ENCODE assay signal across 26 mouse cellular contexts in the genomic region with DNA sequence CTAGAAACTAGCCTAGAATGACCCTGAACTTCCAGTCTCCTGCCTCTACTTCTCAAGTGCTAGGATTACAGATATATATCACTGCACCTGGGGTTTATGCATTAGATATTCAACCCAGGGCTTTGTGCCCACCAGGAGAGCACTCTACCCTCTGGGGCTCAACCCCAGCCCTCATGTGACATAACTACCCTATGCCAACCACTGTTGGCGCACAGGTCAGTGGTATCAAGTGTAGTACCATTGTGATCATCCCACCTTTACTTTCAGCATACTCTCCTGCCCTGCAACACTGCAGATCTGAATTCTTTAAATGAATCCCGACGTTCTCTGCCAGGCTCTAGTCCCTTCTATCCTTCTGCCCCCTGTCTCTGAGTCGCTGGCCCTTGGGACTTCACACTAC. TPM values are rescaled to one million over a fixed set of nuclear protein-coding genes. Genes with fewer than 3 reads are reported as not detected.
"Had no signal": no experiment of that assay in that cellular context is flagged by ENCODE, and none has a peak within 500 bp of the region (broad histone marks: within the 10 kb centered on the region; RNA-seq: fewer than 3 reads in every experiment).

No protein-coding gene starts in this region.

- DNase-seq: kidney, adult 2 months; kidney, postnatal 25 days; layer of hippocampus, postnatal 36 days; liver, postnatal 0 days; lung, embryonic 14.5 days; thymus, adult 18-20 months; thymus, postnatal 36 days had no signal

- H3K27ac ChIP-seq: kidney, postnatal 0 days; layer of hippocampus, adult 2 months; left cerebral cortex, adult 2 months; limb, embryonic 12.5 days; limb, embryonic 15.5 days; liver, embryonic 14.5 days; macrophage had no signal

- H3K4me2 ChIP-seq: limb, embryonic 12.5 days; limb, embryonic 15.5 days; liver, embryonic 11.5 days; lung, embryonic 14.5 days had no signal

- ATAC-seq: intestine, postnatal 0 days; liver, postnatal 0 days; lung, postnatal 0 days had no signal

- H3K36me3 ChIP-seq: limb, embryonic 12.5 days; limb, embryonic 15.5 days; midbrain, embryonic 15.5 days had no signal

- H3K9me3 ChIP-seq: limb, embryonic 12.5 days; limb, embryonic 15.5 days; midbrain, embryonic 15.5 days had no signal

- H3K4me3 ChIP-seq: layer of hippocampus, adult 2 months; left cerebral cortex, adult 2 months; limb, embryonic 12.5 days; limb, embryonic 15.5 days; midbrain, embryonic 15.5 days; myocyte had no signal

- H3K27me3 ChIP-seq: limb, embryonic 12.5 days; limb, embryonic 15.5 days; midbrain, embryonic 15.5 days had no signal

- H3K9ac ChIP-seq: limb, embryonic 12.5 days; limb, embryonic 15.5 days; liver, embryonic 14.5 days; liver, postnatal 0 days; lung, embryonic 14.5 days; midbrain, embryonic 15.5 days had no signal

RNA-seq across cellular contexts. Expression of a gene that starts 11.0 kb away (rescaled TPM):
- polyA plus RNA-seq: intestine, postnatal 0 days; kidney, adult 2 months; kidney, embryonic 14.5 days; kidney, postnatal 0 days; large intestine, adult 2 months; limb, embryonic 12.5 days; limb, embryonic 15.5 days; liver, embryonic 11.5 days; liver, embryonic 14.5 days; liver, postnatal 0 days; lung, embryonic 14.5 days; lung, postnatal 0 days; midbrain, embryonic 15.5 days; neural tube, embryonic 11.5 days; small intestine, adult 2 months; spleen, adult 2 months; stomach, embryonic 16.5 days; testis, adult 2 months had no signal
